Mouse (Mus musculus) embryonic facial prominence, embryonic 14.5 days (tissue): ENCODE data around the gene Cdyl. TPM values are rescaled to one million over a fixed set of nuclear protein-coding genes. Genes with fewer than 3 reads are reported as not detected.

ENCODE experiments used
- ATAC-seq: fragments of 200-750 bp; cut with Nextera tagmentation; 2 replicates; pipeline ENCODE4 v1.8.0; 2017; ENCODE audit warnings: low read depth, moderate number of reproducible peaks, moderate TSS enrichment
- DNase-seq: peaks from one replicate; pipeline ENCODE4 v3.0.0-alpha.2; 2015; ENCODE audit warnings: low spot score
- H3K27ac ChIP-seq: fragments of 300-500 bp; sonication (generic); replicated peaks from 2 replicates; pipeline ENCODE4 v1.5.1; 2014; ENCODE audit warnings: low read depth, mild to moderate bottlenecking, low read length, moderate library complexity
- H3K27me3 ChIP-seq: fragments of 300-500 bp; sonication (generic); replicated peaks from 2 replicates; pipeline ENCODE4 v1.6.1; 2014; ENCODE audit warnings: low read length; ENCODE audit not compliant: control insufficient read depth, insufficient read depth
- H3K36me3 ChIP-seq: fragments of 300-500 bp; sonication (generic); 2 replicates; pipeline ENCODE4 v1.6.1; 2014; ENCODE audit warnings: low read length, mixed read lengths; ENCODE audit not compliant: control insufficient read depth, insufficient read depth
- H3K4me1 ChIP-seq: fragments of 300-500 bp; sonication (generic); 2 replicates; pipeline ENCODE4 v1.6.1; 2014; ENCODE audit warnings: antibody characterized with exemption, low read length; ENCODE audit not compliant: control insufficient read depth, insufficient read depth
- H3K4me2 ChIP-seq: fragments of 300-500 bp; sonication (generic); 2 replicates; pipeline ENCODE4 v1.6.1; 2014; ENCODE audit warnings: low read depth, mild to moderate bottlenecking, low read length, moderate library complexity, mixed read lengths
- H3K4me3 ChIP-seq: fragments of 300-500 bp; sonication (generic); 2 replicates; pipeline ENCODE4 v1.5.1; 2014; ENCODE audit warnings: low read depth, mild to moderate bottlenecking, low read length
- H3K9ac ChIP-seq: fragments of 300-500 bp; sonication (generic); 2 replicates; pipeline ENCODE4 v1.6.1; 2014; ENCODE audit warnings: low read depth, mild to moderate bottlenecking, low read length, moderate library complexity, mixed read lengths
- H3K9me3 ChIP-seq: fragments of 300-500 bp; sonication (generic); 2 replicates; pipeline ENCODE4 v1.6.1; 2016; ENCODE audit warnings: low read length; ENCODE audit not compliant: control insufficient read depth
- WGBS: fragments of 180-500 bp; shearing (Covaris S2); extraction: QIAGEN DNeasy Blood & Tissue Kit; methylation state at CpG from one replicate; pipeline ENCODE4 v1.1.7; 2014; 5-methylcytosine and 5-hydroxymethylcytosine counted together
- polyA plus RNA-seq: library from polyadenylated mRNA; unstranded; fragments of >200 nt; fragmentation: Nextera tagmentation; extraction: Ambion mirVana; gene quantifications from 2 replicates; pipeline ENCODE4 v1.2.1, GENCODE M21; 2014

The Cdyl gene
- polyA plus RNA-seq, 1 experiment from 2014 or later = 17.5 TPM

GRCm38 (mm10) chr13:35794774-35795173, 135.1 kb downstream of the Cdyl start:
- no peak overlapping the region for H3K9ac ChIP-seq
- H3K4me3 ChIP-seq = no peak overlapping the region
- H3K36me3 ChIP-seq = no peaks in the 10 kb centered on the region
- DNase-seq (no peak), ATAC-seq (no peak)
- H3K27me3 ChIP-seq = no peaks in the 10 kb centered on the region
- peaks cover 2% of the 10 kb centered on the region; the same call in 1 of the 2 replicates for H3K4me1 ChIP-seq
- H3K4me2 ChIP-seq = no peak overlapping the region
- 77% methylated on average over 4 of the region's 4 CpGs for WGBS
- H3K9me3 ChIP-seq = no peaks in the 10 kb centered on the region
- H3K27ac ChIP-seq = no peak overlapping the region

GRCm38 (mm10) chr13:35795887-35796286, 136.3 kb downstream of the Cdyl start:
- WGBS = 59% methylated on average over 2 of the region's 2 CpGs
- H3K27me3 ChIP-seq = no peaks in the 10 kb centered on the region
- no peak overlapping the region for H3K4me3 ChIP-seq
- H3K9ac ChIP-seq = no peak overlapping the region
- no peak overlapping the region for H3K4me2 ChIP-seq
- no peaks in the 10 kb centered on the region for H3K9me3 ChIP-seq
- ATAC-seq = no peak
- no peak for DNase-seq
- H3K27ac ChIP-seq = no peak overlapping the region
- no peaks in the 10 kb centered on the region for H3K36me3 ChIP-seq
- H3K4me1 ChIP-seq = peaks cover 2% of the 10 kb centered on the region; the same call in 1 of the 2 replicates

GRCm38 (mm10) chr13:35796352-35796751, 136.7 kb downstream of the Cdyl start:
- no peak overlapping the region for H3K4me2 ChIP-seq
- ATAC-seq = no peak
- no peaks in the 10 kb centered on the region for H3K9me3 ChIP-seq
- no peaks in the 10 kb centered on the region for H3K36me3 ChIP-seq
- H3K27ac ChIP-seq = no peak overlapping the region
- 37% methylated on average over 4 of the region's 4 CpGs for WGBS
- no peak for DNase-seq
- no peak overlapping the region for H3K4me3 ChIP-seq
- H3K4me1 ChIP-seq = peaks cover 2% of the 10 kb centered on the region; the same call in 1 of the 2 replicates
- H3K27me3 ChIP-seq = no peaks in the 10 kb centered on the region
- no peak overlapping the region for H3K9ac ChIP-seq

- no peak for ATAC-seq
- Histone ChIP-seq H3K4me3 (no peak overlapping the region), H3K36me3 (no peaks in the 10 kb centered on the region), H3K27ac (no peak overlapping the region), H3K27me3 (no peaks in the 10 kb centered on the region), H3K4me1 (peaks cover 2% of the 10 kb centered on the region; the same call in 1 of the 2 replicates), H3K9me3 (no peaks in the 10 kb centered on the region), H3K9ac (no peak overlapping the region), H3K4me2 (no peak overlapping the region)
- WGBS = 80% methylated on average over 13 of the region's 13 CpGs
- no peak for DNase-seq
Measured at GRCm38 (mm10) chr13:35797811-35798522, 138.3 kb downstream of the Cdyl start.

GRCm38 (mm10) chr13:35798645-35799044, 139.0 kb downstream of the Cdyl start:
- H3K4me2 ChIP-seq = no peak overlapping the region
- DNase-seq = no peak
- 65% methylated on average over 9 of the region's 9 CpGs for WGBS
- no peak overlapping the region for H3K9ac ChIP-seq
- no peaks in the 10 kb centered on the region; the same call in 1 of the 2 replicates for H3K4me1 ChIP-seq
- H3K9me3 ChIP-seq = no peaks in the 10 kb centered on the region
- H3K27ac ChIP-seq = no peak overlapping the region
- no peaks in the 10 kb centered on the region for H3K27me3 ChIP-seq
- ATAC-seq = no peak
- no peaks in the 10 kb centered on the region for H3K36me3 ChIP-seq
- no peak overlapping the region for H3K4me3 ChIP-seq

GRCm38 (mm10) chr13:35800270-35800669, 140.6 kb downstream of the Cdyl start:
- 84% methylated on average over 7 of the region's 7 CpGs for WGBS
- no peaks in the 10 kb centered on the region for H3K36me3 ChIP-seq
- no peak for ATAC-seq
- H3K9me3 ChIP-seq = no peaks in the 10 kb centered on the region
- H3K9ac ChIP-seq = no peak overlapping the region
- no peak for DNase-seq
- H3K4me3 ChIP-seq = no peak overlapping the region
- H3K27ac ChIP-seq = no peak overlapping the region
- no peaks in the 10 kb centered on the region for H3K4me1 ChIP-seq
- H3K4me2 ChIP-seq = no peak overlapping the region
- no peaks in the 10 kb centered on the region for H3K27me3 ChIP-seq

GRCm38 (mm10) chr13:35805727-35806126, 146.1 kb downstream of the Cdyl start:
- peak; percentile 67 for DNase-seq

GRCm38 (mm10) chr13:35806165-35806564, 146.5 kb downstream of the Cdyl start:
- H3K27me3 ChIP-seq = no peaks in the 10 kb centered on the region
- 43% methylated on average over 7 of the region's 7 CpGs for WGBS
- H3K9me3 ChIP-seq = no peaks in the 10 kb centered on the region
- no peak overlapping the region for H3K4me3 ChIP-seq
- no peaks in the 10 kb centered on the region for H3K36me3 ChIP-seq
- no peak for ATAC-seq
- H3K4me1 ChIP-seq = 0 out of 2 replicates have a peak, but pooled peaks cover 11% of the 10 kb centered on the region
- 0 out of 2 replicates have a peak overlapping the region, but pooled peaks have one; percentile 11 for H3K4me2 ChIP-seq
- H3K9ac ChIP-seq = no peak overlapping the region
- no peak for DNase-seq
- H3K27ac ChIP-seq = peak overlapping the region; percentile 79

More at GRCm38 (mm10) chr13:35805727-35806126, 146.1 kb downstream of the Cdyl start:
- peak overlapping the region; percentile 79 for H3K27ac ChIP-seq
- no peaks in the 10 kb centered on the region for H3K9me3 ChIP-seq
- peak; percentile 77; the same call in 1 of the 2 replicates for ATAC-seq
- H3K27me3 ChIP-seq = no peaks in the 10 kb centered on the region
- no peak overlapping the region for H3K9ac ChIP-seq
- H3K4me1 ChIP-seq = 0 out of 2 replicates have a peak, but pooled peaks cover 11% of the 10 kb centered on the region
- H3K4me2 ChIP-seq = peak overlapping the region; percentile 11; the same call in 1 of the 2 replicates
- H3K36me3 ChIP-seq = no peaks in the 10 kb centered on the region
- H3K4me3 ChIP-seq = no peak overlapping the region
- 26% methylated on average over 3 of the region's 3 CpGs for WGBS

- 0 out of 2 replicates have a peak, but pooled peaks cover 11% of the 10 kb centered on the region for H3K4me1 ChIP-seq
- no peaks in the 10 kb centered on the region for H3K36me3 ChIP-seq
- no peak overlapping the region for H3K4me2 ChIP-seq
- ATAC-seq (no peak), DNase-seq (no peak)
- no peak overlapping the region for H3K9ac ChIP-seq
- H3K27ac ChIP-seq = no peak overlapping the region
- 93% methylated on average over 7 of the region's 7 CpGs for WGBS
- H3K27me3 ChIP-seq = no peaks in the 10 kb centered on the region
- H3K4me3 ChIP-seq = no peak overlapping the region
- H3K9me3 ChIP-seq = no peaks in the 10 kb centered on the region
Measured at GRCm38 (mm10) chr13:35807016-35807415, 147.4 kb downstream of the Cdyl start.
